Mouse (Mus musculus): ENCODE measurements at regions not wholly inside any gene's neighbourhood (a gene's known extent, or its start where the extent isn't known, plus 50 kb on each side); places are given as distances from the start of the nearest gene placed in this dataset.

DNA sequence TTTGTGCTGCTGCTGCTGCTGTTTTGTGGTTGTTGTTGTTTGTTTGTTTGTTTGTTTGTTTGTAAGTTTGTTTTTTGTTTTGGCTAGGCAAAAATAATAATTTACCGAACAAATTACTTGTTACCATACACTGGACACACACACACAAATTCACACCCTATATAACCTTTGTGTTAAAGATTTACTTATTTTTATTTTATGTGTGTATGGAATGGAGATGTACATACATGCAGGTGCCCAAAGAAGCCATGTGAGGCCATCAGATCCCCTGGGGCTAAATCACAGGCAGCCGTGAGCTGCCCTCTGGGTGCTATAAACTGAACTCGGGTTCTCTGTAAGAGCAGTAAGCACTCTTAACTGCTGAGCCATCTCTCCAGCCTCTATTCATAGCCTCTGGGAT is 56.0 kb downstream of the Pttg1 start:
- dilution Hi-C loops (cut with MboI; ENCODE audit: extremely low pct_ligation_motif_present, extremely low pct_unique_long_range_greater_than_20kb, low sequenced_read_pairs): no loop called here
- no peak overlapping the region for H3K9ac ChIP-seq (ENCODE audit: insufficient read depth, low read depth)
- H3K36me3 ChIP-seq (replicated peaks in 1 of 2; ENCODE audit: control insufficient read depth in 1 of 2, insufficient read depth in 1 of 2, low read length in 1 of 2): peaks cover 31 to 40% of the 10 kb centered on the region in 2 experiments
- H3K4me2 ChIP-seq (ENCODE audit: insufficient read depth, low read depth, poor library complexity, severe bottlenecking): no peak overlapping the region
- TF ChIP-seq CHD2 (IDR thresholded peaks at IDR 0.05; ENCODE audit: low read length): peak; percentile 64; the same call in 1 of the 2 replicates
- TF ChIP-seq ZMIZ1 (IDR thresholded peaks at IDR 0.05; ENCODE audit: low read depth, low read length): 0 out of 2 replicates have a peak, but pooled peaks have one; percentile 55
- no peak for TF ChIP-seq NELFE (IDR thresholded peaks at IDR 0.05; ENCODE audit: low read depth, low read length)
- DNase-seq (ENCODE audit: extremely low read depth): no peak
- H3K79me2 ChIP-seq (replicated peaks; ENCODE audit: control insufficient read depth, extremely low read depth, insufficient read depth, poor library complexity, severe bottlenecking): peaks cover 3% of the 10 kb centered on the region
- in situ Hi-C loops (cut with MboI; ENCODE audit: low pct_ligation_motif_present, low pct_unique_long_range_greater_than_20kb, low sequenced_read_pairs): no loop called here
- H3K4me3 ChIP-seq (replicated peaks in 1 of 3; ENCODE audit: low read depth in 2 of 3, low read length in 2 of 3, poor library complexity in 1 of 3): no peak overlapping the region
- H3K27ac ChIP-seq (ENCODE audit: insufficient read depth, low read depth): no peak overlapping the region
- H3K27me3 ChIP-seq (replicated peaks): no peaks in the 10 kb centered on the region
- peaks cover 20% of the 10 kb centered on the region for H3K9me3 ChIP-seq (replicated peaks; ENCODE audit: low read length)
- H3K4me1 ChIP-seq (ENCODE audit: control insufficient read depth in 1 of 2, insufficient read depth in 2 of 2): peaks cover 9 to 30% of the 10 kb centered on the region in 2 experiments

GRCm38 (mm10) chr11:43368346-43368745 is 57.7 kb downstream of the Pttg1 start:
- Histone ChIP-seq H3K4me1 (ENCODE audit: control insufficient read depth in 1 of 2, insufficient read depth in 2 of 2) (peaks cover 7 to 30% of the 10 kb centered on the region in 2 experiments; a peak in 3 of 4 replicates), H3K4me3 (replicated peaks in 1 of 3; ENCODE audit: low read depth in 2 of 3, low read length in 2 of 3, poor library complexity in 1 of 3) (no peak overlapping the region), H3K4me2 (ENCODE audit: insufficient read depth, low read depth, poor library complexity, severe bottlenecking) (no peak overlapping the region), H3K79me2 (replicated peaks; ENCODE audit: control insufficient read depth, extremely low read depth, insufficient read depth, poor library complexity, severe bottlenecking) (no peaks in the 10 kb centered on the region), H3K36me3 (replicated peaks in 1 of 2; ENCODE audit: control insufficient read depth in 1 of 2, insufficient read depth in 1 of 2, low read length in 1 of 2) (peaks cover 14 to 24% of the 10 kb centered on the region in 2 experiments), H3K9ac (ENCODE audit: insufficient read depth, low read depth) (no peak overlapping the region), H3K27ac (ENCODE audit: insufficient read depth, low read depth) (no peak overlapping the region), H3K9me3 (replicated peaks; ENCODE audit: low read length) (peaks cover 9% of the 10 kb centered on the region), H3K27me3 (replicated peaks) (no peaks in the 10 kb centered on the region)
- TF ChIP-seq ZNF384 (IDR thresholded peaks at IDR 0.05; ENCODE audit: low read depth, low read length): peak; percentile 48
- 0 out of 2 replicates have a peak, but pooled peaks have one; percentile 29 for TF ChIP-seq EP300 (IDR thresholded peaks at IDR 0.05; ENCODE audit: low read length)
- TF ChIP-seq KAT2A (IDR thresholded peaks at IDR 0.05; ENCODE audit: insufficient replicate concordance, low read length): no peak
- in situ Hi-C loops (cut with MboI; ENCODE audit: low pct_ligation_motif_present, low pct_unique_long_range_greater_than_20kb, low sequenced_read_pairs): no loop called here
- no peak for DNase-seq (ENCODE audit: extremely low read depth)
- dilution Hi-C loops (cut with MboI; ENCODE audit: extremely low pct_ligation_motif_present, extremely low pct_unique_long_range_greater_than_20kb, low sequenced_read_pairs): no loop called here

DNA sequence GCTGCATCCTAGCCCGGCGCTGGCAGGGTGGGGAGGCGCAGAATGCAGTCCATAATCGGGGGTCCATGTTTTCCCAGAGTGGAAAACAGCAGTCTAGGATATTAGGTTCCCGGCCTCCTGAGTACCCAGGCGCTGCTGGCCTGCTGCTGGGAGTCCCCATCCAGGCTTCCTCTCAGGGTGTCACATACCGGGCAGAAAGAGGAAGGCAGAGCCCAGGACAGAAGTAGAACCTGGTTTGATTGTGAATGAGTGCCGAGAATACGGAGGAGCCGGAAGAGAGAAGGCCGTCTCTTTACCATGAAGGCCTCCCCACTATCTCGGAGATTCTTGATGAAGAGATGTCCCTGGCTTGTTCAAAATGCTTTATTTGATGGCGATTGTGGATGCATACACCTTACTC is 64.2 kb downstream of the Pttg1 start:
- H3K4me2 ChIP-seq (ENCODE audit: insufficient read depth, low read depth, poor library complexity, severe bottlenecking): no peak overlapping the region
- H3K79me2 ChIP-seq (replicated peaks; ENCODE audit: control insufficient read depth, extremely low read depth, insufficient read depth, poor library complexity, severe bottlenecking): no peaks in the 10 kb centered on the region
- H3K9me3 ChIP-seq (replicated peaks; ENCODE audit: low read length): no peaks in the 10 kb centered on the region
- H3K9ac ChIP-seq (ENCODE audit: insufficient read depth, low read depth): no peak overlapping the region
- in situ Hi-C loops (cut with MboI; ENCODE audit: low pct_ligation_motif_present, low pct_unique_long_range_greater_than_20kb, low sequenced_read_pairs) (no loop called here), dilution Hi-C loops (cut with MboI; ENCODE audit: extremely low pct_ligation_motif_present, extremely low pct_unique_long_range_greater_than_20kb, low sequenced_read_pairs) (no loop called here)
- peaks cover 13 to 24% of the 10 kb centered on the region in 2 experiments for H3K4me1 ChIP-seq (ENCODE audit: control insufficient read depth in 1 of 2, insufficient read depth in 2 of 2)
- no peak overlapping the region for H3K4me3 ChIP-seq (replicated peaks in 1 of 3; ENCODE audit: low read depth in 2 of 3, low read length in 2 of 3, poor library complexity in 1 of 3)
- H3K36me3 ChIP-seq (replicated peaks in 1 of 2; ENCODE audit: control insufficient read depth in 1 of 2, insufficient read depth in 1 of 2, low read length in 1 of 2): no peaks in the 10 kb centered on the region
- H3K27me3 ChIP-seq (replicated peaks): peaks cover 4% of the 10 kb centered on the region
- no peak for DNase-seq (ENCODE audit: extremely low read depth)
- TF ChIP-seq ZNF384 (IDR thresholded peaks at IDR 0.05; ENCODE audit: low read depth, low read length): no peak
- TF ChIP-seq BHLHE40 (IDR thresholded peaks at IDR 0.05; ENCODE audit: low read depth, low read length): no peak
- TF ChIP-seq JUND (conservative IDR thresholded peaks at IDR 0.05; ENCODE audit: low read depth, low read length): no peak
- no peak for TF ChIP-seq MAZ (IDR thresholded peaks at IDR 0.05; ENCODE audit: low read depth, low read length)
- TF ChIP-seq TCF12 (IDR thresholded peaks at IDR 0.05; ENCODE audit: low read depth, low read length): no peak
- no peak for TF ChIP-seq IRF4 (IDR thresholded peaks at IDR 0.05; ENCODE audit: low read depth, low read length)
- no peak for TF ChIP-seq MEF2A (IDR thresholded peaks at IDR 0.05; ENCODE audit: borderline replicate concordance, low read depth, low read length)
- TF ChIP-seq USF2 (conservative IDR thresholded peaks at IDR 0.05; ENCODE audit: low read depth, low read length): no peak
- no peak for TF ChIP-seq JUN (IDR thresholded peaks at IDR 0.05; ENCODE audit: insufficient read depth, low read depth, low read length)
- TF ChIP-seq USF1 (IDR thresholded peaks at IDR 0.05; ENCODE audit: low read depth, low read length): no peak
- no peak for TF ChIP-seq ZC3H11A (IDR thresholded peaks at IDR 0.05; ENCODE audit: low read depth, low read length)
- no peak for TF ChIP-seq HCFC1 (IDR thresholded peaks at IDR 0.05; ENCODE audit: low read depth, low read length)
- TF ChIP-seq GABPA (IDR thresholded peaks at IDR 0.05; ENCODE audit: insufficient replicate concordance, low read depth, low read length): no peak
- no peak for TF ChIP-seq MAFK (IDR thresholded peaks at IDR 0.05; ENCODE audit: insufficient replicate concordance, low read length)
- TF ChIP-seq ZMIZ1 (IDR thresholded peaks at IDR 0.05; ENCODE audit: low read depth, low read length): no peak
- TF ChIP-seq PAX5 (IDR thresholded peaks at IDR 0.05; ENCODE audit: low read length): no peak
- no peak for TF ChIP-seq NRF1 (IDR thresholded peaks at IDR 0.05; ENCODE audit: low read depth, low read length)
- no peak for TF ChIP-seq RAD21 (IDR thresholded peaks at IDR 0.05; ENCODE audit: low read depth, low read length)
- no peak overlapping the region for H3K27ac ChIP-seq (ENCODE audit: insufficient read depth, low read depth)
